8 mouse cellular contexts compared by ENCODE assay signal in the genomic region with DNA sequence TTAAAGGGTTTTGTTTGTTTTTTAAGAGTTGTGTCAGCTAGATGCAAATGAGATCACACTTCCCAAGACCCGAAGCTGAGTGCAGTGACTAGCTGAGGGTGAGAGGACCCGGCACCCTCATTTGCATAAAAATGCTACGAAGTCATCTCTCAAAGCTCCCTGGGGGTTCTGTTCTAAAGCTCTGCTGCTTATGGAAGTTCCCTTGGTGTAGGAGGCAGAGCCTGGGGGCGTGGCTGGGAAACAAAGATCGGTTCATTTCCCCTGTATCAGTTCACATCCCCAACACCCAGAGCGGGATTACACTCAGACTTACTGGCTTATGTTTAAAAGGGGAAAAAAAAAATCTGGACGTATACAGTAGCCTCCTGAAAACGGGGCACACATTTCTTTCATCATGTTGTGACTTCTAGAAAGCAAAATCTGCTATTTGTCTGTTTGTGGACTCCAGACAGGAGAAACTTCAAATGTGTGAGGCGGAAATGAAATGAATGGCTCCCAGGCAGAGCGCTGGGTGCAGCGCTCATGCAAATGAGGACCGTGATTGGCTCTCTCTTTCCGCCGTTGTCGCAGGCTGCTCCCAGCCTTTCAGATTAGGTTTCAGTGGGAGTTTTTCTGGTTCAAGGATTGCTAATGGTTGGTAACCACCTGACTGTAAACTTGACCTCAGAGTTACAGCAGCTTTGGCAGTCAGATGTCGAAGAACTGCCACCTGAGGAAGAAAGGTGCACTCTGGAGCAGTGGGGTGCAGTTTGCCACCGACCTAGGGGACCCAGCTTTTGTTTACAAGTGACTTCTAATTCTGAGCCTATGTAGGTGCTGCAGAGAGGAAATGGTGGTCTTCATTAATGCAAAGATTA.
DNase-seq lines count a peak whose midpoint lies in the region; ATAC-seq and TF ChIP-seq lines count a peak whose summit lies in the region.

No protein-coding gene starts in this region.

- TF ChIP-seq POLR2A in lung, adult 2 months (IDR thresholded peaks at IDR 0.05; ENCODE audit: borderline replicate concordance, extremely low read depth, low read depth, low read length): no peak
- TF ChIP-seq POLR2A in small intestine, adult 2 months (IDR thresholded peaks at IDR 0.05; ENCODE audit: low read depth, low read length): peak; percentile 91; the same call in 1 of the 2 replicates

- H3K27ac ChIP-seq in forebrain, embryonic 11.5 days (ENCODE audit: low read depth, low read length): peak overlapping the region; percentile 8; the same call in 1 of the 2 replicates
- H3K27ac ChIP-seq in small intestine, adult 2 months (ENCODE audit: insufficient read depth, low read depth, low read length): peak overlapping the region; percentile 93

- TF ChIP-seq CTCF in E14TG2a.4 (conservative IDR thresholded peaks at IDR 0.05; ENCODE audit: low read length): no peak
- no peak for TF ChIP-seq CTCF in lung, adult 2 months (IDR thresholded peaks at IDR 0.05; ENCODE audit: insufficient read depth, low read length)
- no peak for TF ChIP-seq CTCF in small intestine, adult 2 months (IDR thresholded peaks at IDR 0.05; ENCODE audit: extremely low read depth, insufficient read length, insufficient replicate concordance, low read depth, low read length)

- H3K36me3 ChIP-seq in E14TG2a.4 (ENCODE audit: insufficient read depth, low read length): no peaks in the 10 kb centered on the region
- H3K36me3 ChIP-seq in forebrain, embryonic 11.5 days (ENCODE audit: control insufficient read depth, insufficient read depth, low read length): no peaks in the 10 kb centered on the region
- H3K36me3 ChIP-seq in small intestine, adult 2 months (ENCODE audit: control insufficient read depth, insufficient read depth, low read length): peaks cover 12% of the 10 kb centered on the region

- H3K4me3 ChIP-seq in E14TG2a.4 (replicated peaks; ENCODE audit: low read length): peak overlapping the region; percentile 51
- H3K4me3 ChIP-seq in forebrain, embryonic 11.5 days (ENCODE audit: low read depth, low read length): peak overlapping the region; percentile 8; the same call in 1 of the 2 replicates
- no peak overlapping the region for H3K4me3 ChIP-seq in lung, adult 2 months (replicated peaks; ENCODE audit: extremely low read depth, low read depth, low read length)
- H3K4me3 ChIP-seq in small intestine, adult 2 months (ENCODE audit: low read depth, low read length): peak overlapping the region; percentile 45

- no peaks in the 10 kb centered on the region for H3K9me3 ChIP-seq in E14TG2a.4 (ENCODE audit: low read length)
- no peaks in the 10 kb centered on the region for H3K9me3 ChIP-seq in forebrain, embryonic 11.5 days (ENCODE audit: control insufficient read depth, low read length)

- peaks cover 6% of the 10 kb centered on the region; the same call in 1 of the 2 replicates for H3K27me3 ChIP-seq in E14TG2a.4 (ENCODE audit: insufficient read depth, low read length)
- H3K27me3 ChIP-seq in forebrain, embryonic 11.5 days (ENCODE audit: control insufficient read depth, insufficient read depth, low read length): peaks cover 6% of the 10 kb centered on the region; the same call in 1 of the 2 replicates
- no peaks in the 10 kb centered on the region for H3K27me3 ChIP-seq in small intestine, adult 2 months (ENCODE audit: control insufficient read depth, insufficient read depth, low read length)

- H3K4me1 ChIP-seq in E14TG2a.4 (replicated peaks; ENCODE audit: low read depth, low read length): peaks cover 31% of the 10 kb centered on the region
- H3K4me1 ChIP-seq in forebrain, embryonic 11.5 days (replicated peaks; ENCODE audit: control insufficient read depth, insufficient read depth, low read length): peaks cover 8% of the 10 kb centered on the region; the same call in 1 of the 2 replicates
- H3K4me1 ChIP-seq in lung, adult 2 months (ENCODE audit: control insufficient read depth, insufficient read depth, low read length): no peaks in the 10 kb centered on the region; the same call in 1 of the 2 replicates
- peaks cover 21% of the 10 kb centered on the region for H3K4me1 ChIP-seq in small intestine, adult 2 months (ENCODE audit: control insufficient read depth, insufficient read depth, insufficient read length, low read length)

- DNase-seq in adrenal gland, adult 2 months: peak; percentile 23
- no peak for DNase-seq in adrenal gland, adult 8-10 months
- DNase-seq in forebrain, embryonic 11.5 days (ENCODE audit: low spot score): peak; percentile 82
- peak; percentile 65 for DNase-seq in kidney, adult 11 months
- DNase-seq in lung, adult 2 months: peak; percentile 9
- no peak for DNase-seq in urinary bladder, postnatal 10 days (ENCODE audit: low spot score)

- H3K9ac ChIP-seq in forebrain, embryonic 11.5 days (ENCODE audit: low read length): no peak overlapping the region

- peak; percentile 90 for ATAC-seq in forebrain, embryonic 11.5 days (replicated peaks; ENCODE audit: low FRiP score)

- H3K4me2 ChIP-seq in forebrain, embryonic 11.5 days (ENCODE audit: low read depth, low read length, severe bottlenecking): peak overlapping the region; percentile 48

- under 1% methylated on average over 17 of the region's 17 CpGs for WGBS in forebrain, embryonic 11.5 days
- 10% methylated on average over 17 of the region's 17 CpGs for WGBS in lung, adult 2 months
- WGBS in small intestine, adult 2 months: 3% methylated on average over 17 of the region's 17 CpGs

Comparison
In these comparisons a context has a peak if more than half of its experiments do, and no peak if none do; other contexts are left out.
1. DNase-seq: peak in adrenal gland, adult 2 months (single experiment), forebrain, embryonic 11.5 days (single experiment), kidney, adult 11 months (single experiment) and lung, adult 2 months (single experiment); none in adrenal gland, adult 8-10 months (single experiment) and urinary bladder, postnatal 10 days (single experiment).